Comparison of ENCODE assay signal across 24 mouse cellular contexts in the genomic region with DNA sequence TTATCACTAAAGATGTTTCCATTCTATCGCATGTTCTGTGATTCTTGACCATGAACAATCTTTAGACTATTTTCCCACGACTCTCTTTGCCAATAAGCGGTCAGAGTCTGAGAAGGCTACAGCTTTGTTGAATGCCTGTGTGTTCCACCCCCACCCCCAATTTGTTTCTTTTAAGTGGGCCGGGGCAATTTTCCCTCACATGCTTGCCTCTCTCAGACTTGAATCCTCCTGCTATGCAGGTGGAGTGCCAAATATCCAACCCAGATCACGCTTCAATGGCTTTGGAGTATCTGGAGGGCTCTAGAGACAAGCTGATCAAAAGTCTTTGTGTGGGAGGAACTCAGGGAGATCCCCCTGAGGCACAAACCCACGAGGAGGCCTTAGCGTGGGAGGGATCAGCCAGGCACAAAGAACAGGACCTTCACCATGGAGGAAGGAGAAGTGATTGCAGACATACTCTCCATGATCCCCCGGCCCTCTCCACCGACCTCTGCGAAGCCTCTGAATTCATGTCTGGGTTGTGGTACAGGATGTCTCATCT. TPM values are rescaled to one million over a fixed set of nuclear protein-coding genes. Genes with fewer than 3 reads are reported as not detected.
DNase-seq lines count a peak whose midpoint lies in the region; ATAC-seq lines count a peak whose summit lies in the region.
"Had no signal": no experiment of that assay in that cellular context is flagged by ENCODE, and none has a peak within 500 bp of the region (broad histone marks: within the 10 kb centered on the region; RNA-seq: fewer than 3 reads in every experiment).

No protein-coding gene starts in this region.

- H3K9ac ChIP-seq in forebrain, embryonic 13.5 days: no peak overlapping the region
- H3K9ac ChIP-seq in forebrain, embryonic 11.5 days (ENCODE audit: low read length): no peak overlapping the region
- no peak overlapping the region for H3K9ac ChIP-seq in kidney, embryonic 16.5 days (replicated peaks; ENCODE audit: low read length)
- H3K9ac ChIP-seq: hindbrain, embryonic 15.5 days; limb, embryonic 13.5 days; liver, embryonic 12.5 days; neural tube, embryonic 13.5 days had no signal

- 0 out of 2 replicates have a peak, but pooled peaks have one; percentile 27 for ATAC-seq in forebrain, embryonic 13.5 days
- no peak for ATAC-seq in forebrain, embryonic 11.5 days (replicated peaks; ENCODE audit: low FRiP score)
- peak; percentile 69; the same call in 1 of the 2 replicates for ATAC-seq in kidney, embryonic 16.5 days (ENCODE audit: low FRiP score, low TSS enrichment)
- ATAC-seq: liver, embryonic 12.5 days; midbrain, embryonic 16.5 days had no signal

- no peak for DNase-seq in forebrain, embryonic 11.5 days (ENCODE audit: low spot score)
- no peak for DNase-seq in kidney, postnatal 36 days
- peak; percentile 96 for DNase-seq in Muller cell, postnatal 12 days (ENCODE audit: inconsistent ontology term)
- peak; percentile 24 for DNase-seq in splenic B cell, adult 2 months (ENCODE audit: low read depth, low spot score)
- DNase-seq in frontal cortex, postnatal 10 days (ENCODE audit: low spot score in 2 of 2): no peak
- DNase-seq: adrenal gland, adult 8-10 months; B cell, adult 2 months; cerebellum, adult 2 months; gastrocnemius, adult 2 months; heart, postnatal 4 days; layer of hippocampus, adult 9-11 months; lung, adult 18-20 months; thymus, postnatal 36 days had no signal

- no peaks in the 10 kb centered on the region for H3K36me3 ChIP-seq in forebrain, embryonic 13.5 days (ENCODE audit: poor library complexity, severe bottlenecking)
- H3K36me3 ChIP-seq in forebrain, embryonic 11.5 days (ENCODE audit: control insufficient read depth, insufficient read depth, low read length): no peaks in the 10 kb centered on the region
- no peaks in the 10 kb centered on the region for H3K36me3 ChIP-seq in kidney, embryonic 16.5 days (ENCODE audit: insufficient read depth, low read length)
- no peaks in the 10 kb centered on the region for H3K36me3 ChIP-seq in splenic B cell, adult 2 months (ENCODE audit: control insufficient read depth, insufficient read depth, low read length, poor library complexity, severe bottlenecking)
- H3K36me3 ChIP-seq: G1E; hindbrain, embryonic 15.5 days; limb, embryonic 13.5 days; liver, embryonic 12.5 days; midbrain, embryonic 10.5 days; neural tube, embryonic 13.5 days had no signal

- H3K4me1 ChIP-seq in forebrain, embryonic 13.5 days: no peaks in the 10 kb centered on the region
- no peaks in the 10 kb centered on the region for H3K4me1 ChIP-seq in forebrain, embryonic 11.5 days (replicated peaks; ENCODE audit: control insufficient read depth, insufficient read depth, low read length)
- no peaks in the 10 kb centered on the region; the same call in 1 of the 2 replicates for H3K4me1 ChIP-seq in kidney, embryonic 16.5 days (ENCODE audit: insufficient read depth, low read length)
- H3K4me1 ChIP-seq: hindbrain, embryonic 15.5 days; limb, embryonic 13.5 days; liver, embryonic 12.5 days; midbrain, embryonic 10.5 days; neural tube, embryonic 13.5 days had no signal

- H3K9me3 ChIP-seq in forebrain, embryonic 13.5 days (replicated peaks): no peaks in the 10 kb centered on the region
- H3K9me3 ChIP-seq in forebrain, embryonic 11.5 days (ENCODE audit: control insufficient read depth, low read length): no peaks in the 10 kb centered on the region
- H3K9me3 ChIP-seq in kidney, embryonic 16.5 days (ENCODE audit: low read length): no peaks in the 10 kb centered on the region
- H3K9me3 ChIP-seq: G1E; hindbrain, embryonic 15.5 days; limb, embryonic 13.5 days; liver, embryonic 12.5 days; midbrain, embryonic 10.5 days; neural tube, embryonic 13.5 days had no signal

- no peak overlapping the region for H3K4me3 ChIP-seq in forebrain, embryonic 13.5 days
- no peak overlapping the region for H3K4me3 ChIP-seq in forebrain, embryonic 11.5 days (ENCODE audit: low read depth, low read length)
- no peak overlapping the region for H3K4me3 ChIP-seq in kidney, embryonic 16.5 days (ENCODE audit: low read length)
- H3K4me3 ChIP-seq: gastrocnemius, adult 2 months; hindbrain, embryonic 15.5 days; limb, embryonic 13.5 days; liver, embryonic 12.5 days; midbrain, embryonic 10.5 days; myocyte; neural tube, embryonic 13.5 days had no signal

- H3K27ac ChIP-seq in forebrain, embryonic 13.5 days: no peak overlapping the region
- H3K27ac ChIP-seq in forebrain, embryonic 11.5 days (ENCODE audit: low read depth, low read length): no peak overlapping the region
- H3K27ac ChIP-seq in kidney, embryonic 16.5 days (ENCODE audit: low read length): no peak overlapping the region
- H3K27ac ChIP-seq: gastrocnemius, adult 2 months; hindbrain, embryonic 15.5 days; limb, embryonic 13.5 days; liver, embryonic 12.5 days; midbrain, embryonic 10.5 days; neural tube, embryonic 13.5 days had no signal

- no peak overlapping the region for H3K4me2 ChIP-seq in forebrain, embryonic 13.5 days
- H3K4me2 ChIP-seq in forebrain, embryonic 11.5 days (ENCODE audit: low read depth, low read length, severe bottlenecking): no peak overlapping the region
- no peak overlapping the region for H3K4me2 ChIP-seq in kidney, embryonic 16.5 days (replicated peaks; ENCODE audit: low read depth, low read length)
- H3K4me2 ChIP-seq: hindbrain, embryonic 15.5 days; limb, embryonic 13.5 days; liver, embryonic 12.5 days; neural tube, embryonic 13.5 days had no signal

- no peaks in the 10 kb centered on the region for H3K27me3 ChIP-seq in forebrain, embryonic 13.5 days
- no peaks in the 10 kb centered on the region; the same call in 1 of the 2 replicates for H3K27me3 ChIP-seq in forebrain, embryonic 11.5 days (ENCODE audit: control insufficient read depth, insufficient read depth, low read length)
- peaks cover 8% of the 10 kb centered on the region; the same call in 1 of the 2 replicates for H3K27me3 ChIP-seq in kidney, embryonic 16.5 days (ENCODE audit: insufficient read depth, low read length)
- H3K27me3 ChIP-seq in splenic B cell, adult 2 months (ENCODE audit: control insufficient read depth, insufficient read depth, low read length, poor library complexity, severe bottlenecking): no peaks in the 10 kb centered on the region
- H3K27me3 ChIP-seq: CH12.LX; hindbrain, embryonic 15.5 days; liver, embryonic 12.5 days; neural tube, embryonic 13.5 days had no signal

- WGBS in forebrain, embryonic 13.5 days: 50% methylated on average over 10 of the region's 10 CpGs
- WGBS in forebrain, embryonic 11.5 days: 64% methylated on average over 10 of the region's 10 CpGs
- 50% methylated on average over 10 of the region's 10 CpGs for WGBS in kidney, embryonic 16.5 days

RNA-seq across cellular contexts. Expression of a gene that starts 48.7 kb away (rescaled TPM):
- 74.8 and 77.8 TPM in 2 replicates for polyA plus RNA-seq in forebrain, embryonic 13.5 days (2015; fragmentation: Nextera tagmentation; extraction: Ambion mirVana)
- polyA plus RNA-seq in forebrain, embryonic 11.5 days (2014; fragmentation: Nextera tagmentation; extraction: Ambion mirVana): 50.2 and 56.1 TPM in 2 replicates
- 49.4 and 58.3 TPM in 2 replicates for polyA plus RNA-seq in kidney, embryonic 16.5 days (2015; fragmentation: Nextera tagmentation; extraction: Ambion mirVana)

Comparison
In these comparisons a context has a peak if more than half of its experiments do, and no peak if none do; other contexts are left out.
1. DNase-seq: peak in Muller cell, postnatal 12 days (single experiment) and splenic B cell, adult 2 months (single experiment); none in forebrain, embryonic 11.5 days (single experiment), kidney, postnatal 36 days (0 of 2) and frontal cortex, postnatal 10 days (0 of 2).